Mouse (Mus musculus): Measurements from ENCODE around the gene Add3.
"Not testable (repeated sequence)": the region's sequence is repeated elsewhere in the genome, so short reads cannot be mapped to it uniquely, and the experiment has no call there.

Gene Add3

GRCm38 (mm10) chr19:53194751-53195520, 54.7 kb downstream of the Add3 start:
- DNase-seq: peak; percentile 66

- DNase-seq: no peak
These were observed 56.7 kb downstream of the Add3 start for GRCm38 (mm10) chr19:53196961-53197360.

GRCm38 (mm10) chr19:53197766-53198165, 57.5 kb downstream of the Add3 start:
- DNase-seq: no peak

- peak; percentile 70 for DNase-seq
These were observed 58.7 kb downstream of the Add3 start for GRCm38 (mm10) chr19:53198706-53199572.

GRCm38 (mm10) chr19:53199711-53200110, 59.5 kb downstream of the Add3 start:
- no peak for DNase-seq

GRCm38 (mm10) chr19:53202116-53202515, 61.9 kb downstream of the Add3 start:
- no peak for DNase-seq

GRCm38 (mm10) chr19:53206986-53207385, 66.7 kb downstream of the Add3 start:
- DNase-seq: no peak

- DNase-seq: peak; percentile 30
These were observed 68.6 kb downstream of the Add3 start for GRCm38 (mm10) chr19:53208830-53209229.

GRCm38 (mm10) chr19:53210251-53210650, 70.0 kb downstream of the Add3 start:
- no peak for DNase-seq

- no peak for DNase-seq
These were observed 75.1 kb downstream of the Add3 start for GRCm38 (mm10) chr19:53215352-53215751.

GRCm38 (mm10) chr19:53216761-53217538, 76.7 kb downstream of the Add3 start:
- no peak for DNase-seq

GRCm38 (mm10) chr19:53217837-53218236, 77.6 kb downstream of the Add3 start:
- no peak for DNase-seq

GRCm38 (mm10) chr19:53219305-53219704, 79.1 kb downstream of the Add3 start:
- no peak for DNase-seq

GRCm38 (mm10) chr19:53221186-53221585, 80.9 kb downstream of the Add3 start:
- DNase-seq: no peak

GRCm38 (mm10) chr19:53225249-53226070, 85.2 kb downstream of the Add3 start:
- DNase-seq: not testable (repeated sequence)

- no peak for DNase-seq
These were observed 86.4 kb downstream of the Add3 start for GRCm38 (mm10) chr19:53226651-53227050.

GRCm38 (mm10) chr19:53228064-53228794, 88.0 kb downstream of the Add3 start:
- DNase-seq: peak; percentile 40

GRCm38 (mm10) chr19:53230942-53231815, 90.9 kb downstream of the Add3 start:
- DNase-seq: no peak

GRCm38 (mm10) chr19:53233586-53233985, 93.3 kb downstream of the Add3 start:
- DNase-seq: no peak

- peak; percentile 52 for DNase-seq
These were observed 101.6 kb downstream of the Add3 start for GRCm38 (mm10) chr19:53241806-53242205.

Measured in lung, postnatal 36 days (tissue).